Mouse (Mus musculus) stomach, embryonic 14.5 days (tissue): ENCODE measurements around the gene Cog4. TPM values are rescaled to one million over a fixed set of nuclear protein-coding genes. Genes with fewer than 3 reads are reported as not detected.

Experiments
- ATAC-seq: fragments of 200-750 bp; cut with Nextera tagmentation; 2 replicates; pipeline ENCODE4 v1.8.0; 2017; ENCODE audit warnings: low read depth, moderate TSS enrichment; ENCODE audit not compliant: insufficient number of reproducible peaks, insufficient read depth, low FRiP score
- H3K27ac ChIP-seq: fragments of 300-500 bp; sonication (generic); 2 replicates; pipeline ENCODE4 v1.5.1; 2014; ENCODE audit warnings: mild to moderate bottlenecking, low read length, moderate library complexity, mixed read lengths
- H3K27me3 ChIP-seq: fragments of 300-500 bp; sonication (generic); 2 replicates; pipeline ENCODE4 v1.6.1; 2014; ENCODE audit warnings: low read length, control low read depth, mixed read lengths; ENCODE audit not compliant: control insufficient read depth, insufficient read depth
- H3K36me3 ChIP-seq: fragments of 300-500 bp; sonication (generic); 2 replicates; pipeline ENCODE4 v1.6.1; 2014; ENCODE audit warnings: mild to moderate bottlenecking, control low read depth, low read length, moderate library complexity, mixed read lengths; ENCODE audit not compliant: control insufficient read depth, insufficient read depth
- H3K4me1 ChIP-seq: fragments of 300-500 bp; sonication (generic); 2 replicates; pipeline ENCODE4 v1.6.1; 2014; ENCODE audit warnings: low read length, control low read depth, mixed read lengths; ENCODE audit not compliant: control insufficient read depth, insufficient read depth
- H3K4me2 ChIP-seq: fragments of 300-500 bp; sonication (generic); replicated peaks from 2 replicates; pipeline ENCODE4 v1.6.1; 2014; ENCODE audit warnings: low read depth, low read length, control low read depth
- H3K4me3 ChIP-seq: fragments of 300-500 bp; sonication (generic); 2 replicates; pipeline ENCODE4 v1.5.1; 2014; ENCODE audit warnings: low read depth, low read length, control low read depth
- H3K9ac ChIP-seq: fragments of 300-500 bp; sonication (generic); replicated peaks from 2 replicates; pipeline ENCODE4 v1.6.1; 2014; ENCODE audit warnings: low read depth, mild to moderate bottlenecking, control low read depth, low read length, moderate library complexity, mixed read lengths
- H3K9me3 ChIP-seq: fragments of 300-500 bp; sonication (generic); 2 replicates; pipeline ENCODE4 v1.6.1; 2016; ENCODE audit warnings: low read depth, low read length, control low read depth; ENCODE audit not compliant: control insufficient read depth
- WGBS: fragments of 180-500 bp; shearing (Covaris S2); extraction: QIAGEN DNeasy Blood & Tissue Kit; methylation state at CpG from one replicate; pipeline ENCODE4 v1.1.7; 2014; 5-methylcytosine and 5-hydroxymethylcytosine counted together
- polyA plus RNA-seq: library from polyadenylated mRNA; unstranded; fragments of >200 nt; fragmentation: Nextera tagmentation; extraction: Ambion mirVana; gene quantifications from 2 replicates; pipeline ENCODE4 v1.2.1, GENCODE M21; 2014

Gene Cog4
- polyA plus RNA-seq, 1 experiment from 2014 or later, result 61.5 TPM

GRCm38 (mm10) chr8:110815308-110815707 lies 31.1 kb upstream of the Cog4 start:
- Histone ChIP-seq H3K4me1 (no peaks in the 10 kb centered on the region), H3K9me3 (no peaks in the 10 kb centered on the region), H3K9ac (no peak overlapping the region), H3K27ac (no peak overlapping the region), H3K36me3 (peaks cover 98% of the 10 kb centered on the region), H3K27me3 (no peaks in the 10 kb centered on the region), H3K4me3 (no peak overlapping the region), H3K4me2 (no peak overlapping the region)
- ATAC-seq, result no peak
- 75% methylated on average over 3 of the region's 3 CpGs for WGBS

- Histone ChIP-seq H3K9ac (no peak overlapping the region), H3K27me3 (no peaks in the 10 kb centered on the region), H3K27ac (no peak overlapping the region), H3K4me1 (no peaks in the 10 kb centered on the region), H3K9me3 (no peaks in the 10 kb centered on the region), H3K36me3 (peaks cover 99% of the 10 kb centered on the region), H3K4me3 (no peak overlapping the region), H3K4me2 (no peak overlapping the region)
- 94% methylated on average over 1 of the region's 1 CpGs for WGBS
- ATAC-seq, result no peak
Measured at GRCm38 (mm10) chr8:110816990-110817389, 29.4 kb upstream of the Cog4 start.

- H3K27me3 ChIP-seq, result no peaks in the 10 kb centered on the region
- peaks cover 99% of the 10 kb centered on the region for H3K36me3 ChIP-seq
- H3K4me2 ChIP-seq, result no peak overlapping the region
- ATAC-seq, result no peak
- no peak overlapping the region for H3K27ac ChIP-seq
- no peaks in the 10 kb centered on the region for H3K9me3 ChIP-seq
- H3K9ac ChIP-seq, result no peak overlapping the region
- H3K4me1 ChIP-seq, result no peaks in the 10 kb centered on the region
- 80% methylated on average over 3 of the region's 3 CpGs for WGBS
- H3K4me3 ChIP-seq, result no peak overlapping the region
Measured at GRCm38 (mm10) chr8:110818593-110818992, 27.8 kb upstream of the Cog4 start.

- no peak overlapping the region for H3K4me2 ChIP-seq
- no peaks in the 10 kb centered on the region for H3K9me3 ChIP-seq
- peaks cover 99% of the 10 kb centered on the region for H3K36me3 ChIP-seq
- no peak for ATAC-seq
- no peak overlapping the region for H3K4me3 ChIP-seq
- WGBS, result 89% methylated on average over 2 of the region's 2 CpGs
- H3K9ac ChIP-seq, result no peak overlapping the region
- no peaks in the 10 kb centered on the region for H3K4me1 ChIP-seq
- H3K27ac ChIP-seq, result no peak overlapping the region
- no peaks in the 10 kb centered on the region for H3K27me3 ChIP-seq
Measured at GRCm38 (mm10) chr8:110820257-110820656, 26.1 kb upstream of the Cog4 start.

GRCm38 (mm10) chr8:110821960-110822359 lies 24.4 kb upstream of the Cog4 start:
- WGBS, result 83% methylated on average over 3 of the region's 3 CpGs
- no peaks in the 10 kb centered on the region for H3K4me1 ChIP-seq
- no peak overlapping the region for H3K27ac ChIP-seq
- H3K4me3 ChIP-seq, result no peak overlapping the region
- H3K4me2 ChIP-seq, result no peak overlapping the region
- ATAC-seq, result no peak
- H3K9ac ChIP-seq, result no peak overlapping the region
- H3K36me3 ChIP-seq, result peaks cover 100% of the 10 kb centered on the region
- no peaks in the 10 kb centered on the region for H3K27me3 ChIP-seq
- no peaks in the 10 kb centered on the region for H3K9me3 ChIP-seq

- ATAC-seq, result no peak
- H3K27ac ChIP-seq, result no peak overlapping the region
- peaks cover 99% of the 10 kb centered on the region for H3K36me3 ChIP-seq
- no peaks in the 10 kb centered on the region for H3K4me1 ChIP-seq
- no peaks in the 10 kb centered on the region for H3K9me3 ChIP-seq
- H3K27me3 ChIP-seq, result no peaks in the 10 kb centered on the region
- H3K4me2 ChIP-seq, result no peak overlapping the region
- H3K4me3 ChIP-seq, result no peak overlapping the region
- no peak overlapping the region for H3K9ac ChIP-seq
- WGBS, result 86% methylated on average over 1 of the region's 1 CpGs
Measured at GRCm38 (mm10) chr8:110824861-110825260, 21.5 kb upstream of the Cog4 start.

- no peak overlapping the region for H3K9ac ChIP-seq
- H3K4me3 ChIP-seq, result no peak overlapping the region
- H3K4me1 ChIP-seq, result no peaks in the 10 kb centered on the region
- H3K9me3 ChIP-seq, result no peaks in the 10 kb centered on the region
- no peaks in the 10 kb centered on the region for H3K27me3 ChIP-seq
- 82% methylated on average over 3 of the region's 3 CpGs for WGBS
- no peak overlapping the region for H3K27ac ChIP-seq
- H3K36me3 ChIP-seq, result peaks cover 97% of the 10 kb centered on the region
- ATAC-seq, result no peak
- no peak overlapping the region for H3K4me2 ChIP-seq
Measured at GRCm38 (mm10) chr8:110828511-110828910, 17.9 kb upstream of the Cog4 start.

GRCm38 (mm10) chr8:110831956-110832355 lies 14.4 kb upstream of the Cog4 start:
- Histone ChIP-seq H3K36me3 (peaks cover 94% of the 10 kb centered on the region), H3K4me1 (no peaks in the 10 kb centered on the region), H3K9me3 (no peaks in the 10 kb centered on the region), H3K4me2 (no peak overlapping the region), H3K4me3 (no peak overlapping the region), H3K27me3 (no peaks in the 10 kb centered on the region), H3K27ac (no peak overlapping the region), H3K9ac (no peak overlapping the region)
- 88% methylated on average over 3 of the region's 3 CpGs for WGBS
- ATAC-seq, result no peak

GRCm38 (mm10) chr8:110842012-110842574 lies 4.3 kb upstream of the Cog4 start:
- peaks cover 75% of the 10 kb centered on the region for H3K36me3 ChIP-seq

More at GRCm38 (mm10) chr8:110842012-110842574, 4.3 kb upstream of the Cog4 start:
- Histone ChIP-seq H3K27ac (no peak overlapping the region), H3K4me3 (no peak overlapping the region), H3K27me3 (no peaks in the 10 kb centered on the region), H3K9me3 (no peaks in the 10 kb centered on the region), H3K9ac (no peak overlapping the region), H3K4me2 (no peak overlapping the region), H3K4me1 (0 out of 2 replicates have a peak, but pooled peaks cover 5% of the 10 kb centered on the region)
- WGBS, result 86% methylated on average over 3 of the region's 3 CpGs
- ATAC-seq, result no peak
